Mouse (Mus musculus): ENCODE results near the gene Ypel2.
"Not testable (repeated sequence)": the region's sequence is repeated elsewhere in the genome, so short reads cannot be mapped to it uniquely, and the experiment has no call there.

The Ypel2 gene

DNA sequence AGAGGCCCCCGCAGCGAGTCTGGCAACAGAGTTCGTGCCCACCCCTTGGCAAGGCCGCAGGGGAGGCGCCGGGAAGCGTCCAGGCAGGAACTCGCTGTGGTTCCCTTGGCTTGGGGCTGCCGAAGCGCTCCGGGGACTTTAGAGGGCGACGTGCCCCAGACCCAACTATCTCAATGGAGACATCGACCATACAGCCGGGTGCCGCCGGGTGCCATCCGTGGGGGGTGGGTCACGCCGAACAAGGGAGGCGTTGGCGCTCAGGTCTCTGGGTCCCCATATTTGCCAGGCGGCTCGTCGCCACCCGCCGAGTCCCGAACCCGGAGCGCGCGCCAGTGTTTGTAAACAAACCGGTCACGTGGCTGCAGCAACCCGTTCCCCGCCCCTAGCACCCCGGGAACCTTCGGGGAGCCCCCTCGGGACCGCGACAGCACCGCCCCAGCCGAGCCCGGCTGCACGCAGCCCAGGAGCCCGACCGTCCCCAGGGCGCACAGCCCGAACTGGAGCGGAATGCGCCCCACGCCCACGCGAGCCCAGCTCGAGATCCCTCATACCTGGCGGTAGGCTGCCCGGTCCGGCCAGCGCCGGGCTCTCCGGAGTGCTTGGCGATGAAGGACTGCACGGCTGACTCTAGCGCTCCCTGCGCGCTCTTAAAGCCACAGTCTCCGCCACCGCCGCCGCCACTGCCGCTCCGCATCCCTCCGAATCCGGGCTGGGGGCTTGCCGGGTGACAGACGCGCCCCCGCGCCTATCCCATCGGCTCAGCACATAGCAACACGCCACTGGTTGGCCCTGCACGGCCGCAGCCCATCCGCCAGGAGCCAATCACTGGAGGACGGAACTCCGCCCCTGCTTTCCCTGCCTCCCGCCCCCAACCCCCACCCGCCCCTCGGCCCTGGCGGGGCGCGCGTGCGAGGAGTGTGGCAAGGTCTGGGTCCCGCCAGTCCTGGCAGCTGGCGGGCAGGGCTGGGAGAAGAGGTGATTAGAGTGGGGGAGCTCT is at the start of gene Ypel2:
Ypel2 (minus strand) TSS at position 667 of the 997 bp plus-strand sequence.
- peak; percentile 87 for DNase-seq (ENCODE audit: extremely low read depth, insufficient read length, low spot score)

DNA sequence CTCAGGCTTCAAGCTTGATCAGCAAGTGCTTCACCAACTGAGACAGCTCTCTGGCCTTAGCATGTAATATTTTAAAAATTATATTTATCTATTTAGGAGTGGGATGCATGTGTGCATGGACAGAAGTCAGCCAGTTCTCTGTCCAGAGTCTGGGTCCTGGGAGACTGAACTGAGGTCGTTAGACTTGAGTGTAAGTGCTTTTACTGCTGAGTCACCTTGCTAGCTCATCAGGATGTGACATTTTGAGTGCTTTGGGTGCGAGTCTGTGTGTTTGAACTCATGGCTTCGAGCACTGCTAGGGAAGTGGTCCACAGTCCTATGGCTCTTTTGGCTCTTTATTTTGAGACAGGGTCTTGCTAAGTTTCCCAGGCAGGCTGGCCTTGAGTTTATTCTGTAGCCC is 49.5 kb upstream of the Ypel2 start:
- no peak for DNase-seq (ENCODE audit: extremely low read depth, insufficient read length, low spot score)

DNA sequence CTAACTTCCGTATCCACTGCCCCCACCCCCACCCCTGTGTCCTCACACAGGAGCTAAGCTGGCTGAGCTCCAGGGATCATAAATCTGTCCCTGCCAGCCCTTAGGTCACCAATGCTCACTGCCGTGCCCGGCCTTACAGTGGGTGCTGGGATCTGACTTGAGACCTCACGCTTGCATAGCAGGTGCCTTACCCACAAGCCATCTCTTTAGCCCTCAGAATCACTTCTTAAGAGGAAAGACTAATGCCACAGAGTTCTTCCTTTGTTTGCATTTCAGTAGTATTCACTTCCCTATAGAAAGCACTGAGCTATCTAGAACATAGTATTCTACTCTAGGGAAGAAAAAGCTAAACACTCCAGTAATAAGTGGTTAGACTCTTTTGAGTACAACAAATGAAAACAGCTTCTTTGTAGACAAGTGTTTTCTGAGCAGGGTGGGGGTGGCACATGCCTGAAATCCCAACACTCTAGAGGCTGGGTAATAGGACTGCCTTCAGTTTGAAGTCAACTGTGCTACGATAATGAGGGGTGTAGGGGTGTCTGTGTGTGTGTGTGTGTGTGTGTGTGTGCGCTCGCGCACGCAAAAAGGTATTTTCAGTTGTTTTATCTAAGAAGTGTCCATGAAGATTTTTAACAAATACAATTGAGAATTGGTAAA is 45.9 kb upstream of the Ypel2 start:
- no peak for DNase-seq (ENCODE audit: extremely low read depth, insufficient read length, low spot score)

DNA sequence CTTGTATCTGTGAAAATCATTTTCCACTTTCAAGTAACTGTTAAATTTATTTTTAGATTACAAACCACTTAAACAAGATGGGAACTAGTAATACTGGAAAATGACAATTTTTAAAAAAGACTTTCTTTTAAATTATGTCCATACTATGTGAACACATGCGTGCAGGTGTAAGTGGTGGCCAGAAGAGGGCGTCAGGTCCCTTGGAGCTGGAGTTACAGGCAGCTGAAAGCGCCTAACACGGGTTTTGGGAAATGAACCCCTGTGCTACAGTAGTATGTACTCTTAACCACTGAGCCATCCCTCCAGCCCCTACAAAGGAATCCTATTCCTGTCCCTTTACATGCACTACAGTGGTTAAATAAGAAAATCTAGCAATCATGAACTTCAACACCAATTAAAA is 42.7 kb upstream of the Ypel2 start:
- no peak for DNase-seq (ENCODE audit: extremely low read depth, insufficient read length, low spot score)

DNA sequence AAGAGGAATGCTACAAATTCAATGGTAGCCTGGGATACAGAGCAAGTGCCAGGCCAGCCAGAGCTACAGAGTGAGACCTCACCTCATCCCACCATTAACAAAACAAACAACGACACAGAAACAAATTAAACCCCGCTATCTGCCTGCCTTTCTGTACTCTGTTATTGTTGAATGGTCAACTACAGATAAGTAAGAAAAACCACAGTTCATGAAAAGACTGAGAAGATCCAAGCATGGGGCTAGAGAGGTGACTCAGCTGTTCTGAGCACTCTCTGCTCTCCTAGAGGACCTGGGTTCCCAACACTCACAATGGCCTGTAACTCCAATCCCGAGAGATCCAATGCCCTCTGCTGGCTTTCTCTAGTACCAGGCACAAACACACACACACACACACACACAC is 34.7 kb upstream of the Ypel2 start:
- DNase-seq (ENCODE audit: extremely low read depth, insufficient read length, low spot score) = no peak

DNA sequence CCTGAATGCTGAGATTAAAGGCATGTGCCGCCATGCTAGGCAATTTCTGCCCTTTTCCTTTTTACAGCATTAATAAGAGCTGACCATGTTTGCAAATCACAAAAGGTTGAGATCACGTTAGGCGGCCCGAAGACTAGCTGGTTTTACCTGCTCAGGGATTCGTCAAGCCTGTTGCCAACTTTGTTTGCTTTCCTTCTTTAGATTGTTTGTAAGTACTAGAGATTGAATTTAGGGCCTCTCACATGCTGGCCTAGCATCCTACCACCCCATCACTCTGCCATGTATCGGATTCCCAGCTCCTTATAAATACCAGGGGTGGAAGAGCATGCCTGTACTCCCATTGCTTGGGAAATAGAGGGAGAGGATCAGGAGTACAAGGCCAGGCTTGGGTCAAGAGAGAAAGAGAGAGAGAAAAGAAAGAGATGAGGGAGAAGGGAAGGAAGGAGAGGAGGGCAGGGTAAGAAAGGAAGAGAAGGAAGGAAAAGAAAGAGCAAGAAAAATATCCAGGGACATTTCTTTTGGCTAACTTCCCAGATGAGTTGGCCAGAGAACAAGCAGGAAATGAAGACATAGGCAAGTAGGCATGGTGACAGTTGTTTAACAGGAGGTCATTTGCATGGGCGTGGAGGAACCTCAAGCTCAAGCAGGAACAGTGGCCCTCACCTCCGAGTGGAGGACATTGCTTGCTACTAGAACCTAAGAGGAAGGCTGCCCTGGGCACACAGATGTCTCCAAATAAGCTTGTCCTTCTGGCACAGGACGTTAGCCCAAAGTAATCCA is 32.8 kb upstream of the Ypel2 start:
- peak; percentile 50 for DNase-seq (ENCODE audit: extremely low read depth, insufficient read length, low spot score)

DNA sequence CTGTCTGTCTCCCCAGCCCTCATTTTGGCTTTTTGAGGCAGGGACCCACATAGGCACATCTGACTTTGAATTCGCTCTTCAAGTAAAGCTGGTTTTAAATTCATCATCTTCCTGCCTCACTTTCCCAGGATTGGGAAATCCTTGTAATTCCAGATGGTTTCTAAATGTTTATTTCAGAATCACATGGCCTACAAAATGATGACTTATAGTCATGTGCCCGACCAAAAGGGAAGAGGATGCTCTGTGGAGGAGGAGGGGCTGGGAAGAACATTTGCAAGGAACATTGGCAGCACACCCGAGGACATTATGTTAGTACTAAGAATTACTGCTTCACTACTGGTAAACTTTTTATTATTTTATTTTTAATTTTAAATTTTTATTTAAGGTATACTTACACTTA is 31.8 kb upstream of the Ypel2 start:
- DNase-seq (ENCODE audit: extremely low read depth, insufficient read length, low spot score) = peak; percentile 80

DNA sequence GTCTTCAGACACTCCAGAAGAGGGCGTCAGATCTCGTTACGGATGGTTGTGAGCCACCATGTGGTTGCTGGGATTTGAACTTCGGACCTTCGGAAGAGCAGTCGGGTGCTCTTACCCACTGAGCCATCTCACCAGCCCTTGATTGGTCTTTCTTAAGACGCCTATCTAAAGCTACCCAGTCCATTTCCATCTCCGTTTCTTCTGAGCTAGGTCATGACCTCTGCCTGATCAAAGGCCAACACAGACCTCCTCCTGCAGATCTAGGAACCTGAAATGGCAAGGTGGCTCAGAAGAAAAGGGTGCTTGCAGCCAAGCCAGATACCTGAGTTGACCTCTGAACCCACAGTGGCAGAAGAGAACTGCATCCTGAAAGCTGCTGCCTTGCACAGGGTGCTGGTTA is 29.7 kb upstream of the Ypel2 start:
- not testable (repeated sequence) for DNase-seq (ENCODE audit: extremely low read depth, insufficient read length, low spot score)

DNA sequence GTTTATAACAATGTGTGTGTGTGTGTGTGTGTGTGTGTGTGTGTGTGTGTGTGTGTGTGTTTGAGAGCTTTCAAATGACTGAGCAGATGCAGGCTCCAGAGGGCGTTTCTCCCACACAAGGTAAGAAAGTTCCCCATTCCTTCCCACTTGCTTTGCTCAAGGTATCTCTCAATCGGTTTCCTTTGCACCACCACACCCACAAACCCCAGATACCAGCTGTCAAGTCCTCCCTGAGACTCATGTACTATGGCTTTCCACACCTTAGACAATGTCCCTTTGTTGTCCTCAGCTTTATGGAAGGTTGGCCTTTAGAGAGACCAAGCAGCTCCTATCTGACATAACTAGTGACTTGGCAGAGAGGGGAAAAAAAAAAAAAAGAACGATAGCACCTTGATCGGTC is 29.3 kb upstream of the Ypel2 start:
- DNase-seq (ENCODE audit: extremely low read depth, insufficient read length, low spot score) = no peak

DNA sequence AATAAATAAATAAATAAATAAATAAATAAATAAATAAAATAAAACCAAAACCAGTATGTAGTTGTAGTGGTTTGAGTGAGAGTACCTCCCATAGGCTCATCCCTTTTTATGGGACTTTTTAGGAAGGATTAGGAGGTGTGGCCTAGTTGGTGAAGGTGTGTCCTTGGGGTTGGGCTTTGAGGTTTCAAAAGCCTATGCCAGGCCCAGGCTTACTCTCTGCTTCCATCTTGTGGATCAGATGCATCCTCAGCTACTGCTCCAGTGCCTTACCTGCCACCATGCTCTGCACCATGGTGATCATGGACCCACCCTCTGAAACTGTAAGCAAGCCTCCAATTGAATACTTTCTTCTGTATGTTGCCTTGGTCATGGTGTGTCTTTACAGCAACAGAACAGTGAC is 28.0 kb upstream of the Ypel2 start:
- DNase-seq (ENCODE audit: extremely low read depth, insufficient read length, low spot score) = no peak

DNA sequence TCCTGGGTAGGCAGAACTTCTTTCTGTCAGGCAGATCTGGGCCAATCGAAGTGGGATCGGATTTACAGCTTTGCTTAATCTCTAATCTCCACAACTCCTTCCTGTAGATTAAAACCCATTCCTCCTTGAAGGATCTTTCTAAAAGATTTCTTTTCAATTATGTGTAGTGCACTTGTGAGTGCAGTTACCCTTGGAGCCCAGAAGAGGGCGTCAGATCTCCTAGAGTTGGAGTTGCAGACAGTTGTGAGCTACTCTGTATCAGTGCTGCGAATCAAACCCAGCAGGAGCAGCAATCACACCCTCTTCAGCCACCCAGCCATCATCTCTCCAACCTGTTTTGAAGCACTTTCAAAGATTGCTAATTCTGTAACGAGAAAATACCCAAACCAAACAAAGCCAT is 26.9 kb upstream of the Ypel2 start:
- DNase-seq (ENCODE audit: extremely low read depth, insufficient read length, low spot score) = no peak

DNA sequence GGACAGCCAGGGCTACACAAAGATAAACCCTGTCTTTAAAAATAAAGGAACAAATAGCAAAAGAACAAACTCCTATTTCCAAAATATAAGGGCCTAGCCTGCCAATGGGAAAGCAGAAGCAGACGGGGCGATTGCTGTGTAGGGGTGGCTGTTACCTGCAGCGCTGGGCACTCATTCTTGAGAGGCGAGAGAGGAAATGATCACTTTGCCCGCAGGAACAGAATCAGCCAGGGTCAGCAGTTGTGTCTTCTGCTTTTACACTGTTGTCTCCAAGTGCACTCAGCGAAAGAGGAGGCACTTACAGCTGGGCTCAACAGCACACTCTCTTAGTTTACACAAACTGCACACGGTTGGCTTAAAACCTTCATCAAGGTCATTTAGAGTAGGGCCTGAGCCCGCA is 25.9 kb upstream of the Ypel2 start:
- DNase-seq (ENCODE audit: extremely low read depth, insufficient read length, low spot score) = no peak

DNA sequence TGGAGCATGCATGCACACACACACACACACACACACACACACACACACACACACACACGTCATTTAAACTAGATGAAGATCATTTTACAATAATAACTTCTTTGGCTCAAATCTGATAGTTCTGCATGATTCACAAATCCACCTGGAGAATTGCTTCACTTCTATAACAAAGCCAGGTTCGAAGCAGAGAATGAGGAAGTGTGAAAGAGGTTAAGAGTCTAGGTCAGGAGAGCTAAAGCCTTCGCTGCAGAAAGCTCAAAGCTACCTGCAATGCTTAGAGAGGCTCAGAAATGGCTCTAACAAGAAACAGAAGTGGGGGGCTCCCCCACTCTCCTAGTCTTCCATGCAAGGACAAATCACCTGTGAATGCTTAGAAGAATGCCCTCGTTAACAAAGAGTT is 24.6 kb upstream of the Ypel2 start:
- DNase-seq (ENCODE audit: extremely low read depth, insufficient read length, low spot score) = no peak

DNA sequence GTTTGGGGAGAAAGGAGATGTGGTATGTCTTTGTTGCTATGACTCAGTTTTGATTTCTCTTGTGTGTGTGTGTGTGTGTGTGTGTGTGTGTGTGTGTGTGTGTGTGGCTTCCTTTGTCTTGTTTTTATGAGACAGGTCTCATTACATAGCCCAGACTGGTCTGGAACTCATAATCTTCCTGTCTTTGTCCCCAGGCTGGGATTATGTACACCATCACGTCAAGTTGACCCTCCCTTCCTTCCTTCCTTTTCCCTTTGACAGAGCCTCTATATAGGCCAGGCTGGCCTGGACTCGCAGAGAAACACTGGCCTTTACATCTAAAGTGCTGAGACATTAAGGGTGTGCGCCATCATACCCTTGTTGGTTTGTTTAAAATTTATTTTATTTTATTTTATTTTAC is 22.2 kb upstream of the Ypel2 start:
- DNase-seq (ENCODE audit: extremely low read depth, insufficient read length, low spot score) = no peak

DNA sequence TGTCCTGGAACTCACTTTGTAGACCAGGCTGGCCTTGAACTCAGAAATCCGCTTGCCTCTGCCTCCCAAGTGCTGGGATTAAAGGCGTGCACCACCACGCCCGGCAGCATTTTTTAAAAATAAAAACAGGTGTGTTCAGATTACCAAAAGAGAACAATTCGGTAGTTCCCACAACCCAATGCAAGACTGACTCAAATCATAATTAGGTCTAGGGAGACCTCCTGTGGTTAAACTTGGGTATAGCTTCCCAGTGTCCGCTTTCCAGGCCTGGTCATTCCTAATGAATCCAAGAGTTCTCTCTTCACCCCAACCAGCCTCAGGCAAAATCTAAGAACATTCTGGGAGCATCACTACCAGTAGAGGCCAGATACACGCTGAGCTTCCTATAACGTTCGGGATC is 17.0 kb upstream of the Ypel2 start:
- peak; percentile 35 for DNase-seq (ENCODE audit: extremely low read depth, insufficient read length, low spot score)

DNA sequence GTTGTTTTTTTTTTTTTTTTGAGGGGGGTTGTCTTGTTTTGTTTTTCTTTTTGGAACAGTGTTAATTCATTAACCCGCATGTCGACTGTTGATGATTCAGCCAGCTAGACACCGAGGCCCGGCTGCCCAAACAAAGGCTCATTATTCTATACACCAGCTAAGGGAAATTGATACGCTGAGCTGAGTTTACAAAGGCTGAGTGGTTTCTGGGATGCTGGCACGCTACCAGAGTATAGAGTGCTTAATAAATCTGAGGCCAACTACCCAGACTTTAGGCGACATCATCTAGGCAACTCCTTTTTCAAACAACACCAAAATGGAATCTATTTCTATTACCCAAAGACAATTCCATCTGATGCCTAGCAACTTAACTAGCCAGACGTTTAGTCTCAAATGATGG is 13.9 kb upstream of the Ypel2 start:
- DNase-seq (ENCODE audit: extremely low read depth, insufficient read length, low spot score) = no peak

DNA sequence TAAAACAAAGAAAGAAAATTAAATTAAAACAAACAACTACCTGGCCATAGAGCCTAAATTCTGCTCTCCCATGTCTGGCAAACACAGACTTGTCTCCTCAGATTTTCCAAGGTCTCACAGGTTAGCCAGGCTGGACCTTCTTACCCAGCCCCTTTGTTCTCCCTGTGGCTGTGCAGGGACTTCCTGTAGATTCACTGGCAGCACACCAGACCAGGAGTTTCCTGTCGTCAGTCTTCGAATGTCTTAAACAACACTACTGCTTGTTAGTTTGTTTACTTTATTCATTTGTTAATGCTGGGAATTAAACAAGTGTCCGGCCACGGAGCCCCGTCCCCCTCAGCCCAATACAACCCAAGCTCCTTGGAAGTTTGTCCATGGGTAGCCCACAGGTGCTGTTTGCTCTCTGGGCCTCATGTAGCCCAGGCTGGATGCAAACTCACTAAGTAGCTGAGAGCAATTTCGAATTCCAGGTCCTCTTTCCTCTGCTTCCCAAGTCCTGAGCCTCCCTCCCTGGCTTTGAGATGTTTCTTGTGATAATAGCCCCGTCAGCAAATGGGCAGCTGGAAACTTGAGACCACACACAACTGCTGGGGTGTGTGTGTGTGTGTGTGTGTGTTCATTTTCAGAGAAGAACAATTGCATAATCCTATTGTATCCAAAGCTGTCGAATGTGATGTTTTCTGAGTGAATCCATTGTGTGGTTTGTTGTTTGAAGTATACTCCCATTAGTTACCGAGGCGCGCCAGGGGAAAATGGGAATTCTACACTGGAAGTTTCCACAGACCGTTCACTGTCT is 11.7 kb upstream of the Ypel2 start:
- DNase-seq (ENCODE audit: extremely low read depth, insufficient read length, low spot score) = no peak

DNA sequence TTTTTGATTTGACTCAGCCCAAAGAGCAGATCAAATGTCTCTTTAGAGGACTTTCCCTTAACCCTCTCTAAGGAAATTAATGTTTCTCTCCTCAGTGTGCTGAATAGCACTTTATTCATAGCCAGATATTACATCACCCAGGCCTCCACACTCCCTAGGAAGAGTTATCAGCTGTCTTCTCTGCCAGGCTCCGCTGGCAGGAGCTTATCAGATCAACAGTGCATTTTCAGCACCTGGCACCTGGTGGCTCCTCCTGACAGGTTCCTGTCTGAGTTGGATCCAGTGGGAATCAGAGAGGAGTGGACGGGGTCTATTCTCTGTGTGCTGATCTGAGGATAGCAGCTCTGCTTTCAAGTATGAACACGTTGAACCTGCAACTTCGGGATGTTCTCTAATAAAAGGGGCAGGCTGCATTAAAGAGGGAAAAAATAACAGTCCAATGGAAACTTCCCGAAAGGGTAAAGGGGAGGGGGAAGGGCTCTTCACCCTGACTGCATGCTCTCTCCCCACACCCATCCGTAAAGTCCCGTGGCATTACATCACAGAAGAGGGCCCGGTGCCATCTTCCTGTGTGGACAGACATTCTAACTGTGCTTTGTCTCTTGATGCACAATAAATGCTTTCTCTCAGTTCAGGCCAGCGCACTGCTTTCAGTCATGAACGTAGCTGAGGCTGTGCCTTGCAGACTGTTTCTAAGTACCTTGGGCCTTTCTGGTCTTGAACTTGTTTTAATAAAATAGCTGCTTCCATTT is 8.7 kb upstream of the Ypel2 start:
- DNase-seq (ENCODE audit: extremely low read depth, insufficient read length, low spot score) = no peak

DNA sequence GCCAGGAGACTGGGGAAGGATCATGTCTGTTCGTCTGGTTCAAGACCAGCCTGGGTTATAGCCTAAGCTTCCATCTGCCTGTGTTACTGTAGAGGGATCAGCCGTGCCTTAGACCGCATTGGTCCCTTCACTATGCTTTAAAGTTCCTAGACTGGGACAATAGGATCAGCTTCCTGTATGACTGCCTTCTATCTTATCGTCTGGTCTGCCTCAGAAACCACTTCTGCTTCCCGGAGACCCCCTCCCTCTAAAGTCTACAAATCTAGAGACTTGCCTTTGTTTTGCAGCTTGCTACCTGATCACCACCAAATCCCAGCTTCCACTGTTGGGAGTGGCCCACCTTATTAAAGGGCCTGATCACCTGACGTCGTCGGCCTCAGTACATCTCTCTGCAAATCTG is 7.7 kb upstream of the Ypel2 start:
- no peak for DNase-seq (ENCODE audit: extremely low read depth, insufficient read length, low spot score)

DNA sequence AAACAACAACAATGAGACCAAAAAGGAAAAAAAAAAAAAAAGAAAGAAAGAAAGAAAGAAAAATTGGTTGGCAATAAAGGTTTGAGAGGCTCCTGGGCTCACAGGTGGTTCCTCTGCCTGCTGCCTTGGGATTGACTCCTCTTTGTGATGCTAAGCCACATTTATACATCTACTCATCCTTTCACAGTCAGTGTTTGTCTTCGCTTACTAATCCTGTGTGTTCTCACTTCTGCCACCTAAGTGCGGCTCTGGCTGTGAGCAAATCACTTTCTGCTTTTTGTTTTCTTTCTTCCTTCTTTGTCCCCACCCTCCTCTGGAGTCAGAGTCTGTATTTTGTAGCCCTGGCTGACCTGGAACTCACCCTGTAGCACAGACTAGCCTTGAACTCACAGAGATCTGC is 2.8 kb upstream of the Ypel2 start:
- no peak for DNase-seq (ENCODE audit: extremely low read depth, insufficient read length, low spot score)

Data from 3134 (cell line).